Mouse (Mus musculus) gastrocnemius, postnatal 36 days (tissue): ENCODE measurements around the gene St6gal1. TPM values are rescaled to one million over a fixed set of nuclear protein-coding genes. Genes with fewer than 3 reads are reported as not detected.

Source experiments
- DNase-seq, 2 experiments: peaks; one replicate each; pipeline ENCODE4 v3.0.0; 2022
- intact Hi-C: fragments of 180-260 bp; cut with DNase I; formaldehyde crosslinking; loops from one replicate; pipeline ENCODE4 v1.15.1; 2025
- total RNA-seq, 2 experiments: library from RNA; stranded (reverse); gene quantifications; 2 replicates each; pipeline ENCODE4 v1.2.3; 2021

Gene St6gal1
- total RNA-seq, 2 experiments from 2014 or later, result 2.4 to 3.2 TPM

DNA sequence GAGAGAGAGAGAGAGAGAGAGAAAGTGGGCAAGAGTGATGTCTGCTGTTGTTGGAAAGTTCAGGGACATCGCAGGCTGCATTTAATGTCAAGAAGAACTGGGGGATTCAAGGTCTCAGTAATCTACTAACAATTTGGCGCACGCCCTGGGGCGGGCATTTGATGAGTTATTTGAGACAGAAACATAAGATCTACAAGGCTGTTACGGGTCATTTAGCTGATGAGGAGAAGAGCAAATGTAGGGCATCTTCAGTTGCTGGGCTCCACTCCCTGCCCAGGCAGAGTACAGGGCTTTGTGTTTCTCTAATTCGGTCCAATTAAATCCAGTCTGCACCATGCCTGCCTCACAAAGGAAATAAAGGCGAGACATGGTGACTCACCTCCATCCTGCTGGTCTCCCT is 19.9 kb downstream of the St6gal1 start:
- intact Hi-C loops, result no loop called here
- no peak for DNase-seq

DNA sequence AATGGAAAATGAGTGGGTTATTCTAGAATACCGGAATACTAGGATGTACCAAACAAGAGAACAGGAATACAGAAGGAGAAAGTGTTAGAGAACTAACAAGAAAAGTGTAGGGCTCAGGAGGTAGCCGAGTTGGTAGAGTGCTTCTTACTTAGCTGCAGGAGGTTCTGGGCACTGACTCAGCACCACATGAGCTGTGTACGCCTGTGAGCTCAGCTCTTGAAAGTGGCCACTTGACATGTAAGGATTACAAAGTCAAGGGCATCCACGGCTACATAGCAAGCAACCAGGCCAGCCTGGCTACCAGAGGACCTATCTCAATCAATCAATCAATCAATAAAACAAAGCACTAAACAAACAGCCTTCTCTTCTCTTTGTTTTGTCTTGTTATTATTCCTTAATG is 24.7 kb downstream of the St6gal1 start:
- DNase-seq, result no peak
- intact Hi-C loops, result no loop called here

DNA sequence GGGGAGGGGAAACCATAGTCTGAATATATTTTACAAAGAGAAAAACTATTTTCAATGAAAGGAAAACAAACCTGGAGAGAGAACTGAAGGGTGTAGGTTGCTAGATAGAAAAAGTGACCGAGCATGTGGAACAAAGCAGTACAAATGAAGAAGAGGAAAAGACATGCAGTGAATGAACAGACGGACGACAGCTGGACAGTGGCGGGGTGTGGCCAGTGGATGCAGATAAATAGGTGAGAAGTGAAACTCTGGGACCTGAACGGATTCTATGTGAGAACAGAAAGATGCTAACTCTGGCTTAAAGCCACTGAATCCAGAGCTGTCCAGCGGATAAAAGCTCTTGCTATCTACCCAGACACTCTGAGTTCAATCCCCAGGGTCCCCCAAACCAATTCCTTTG is 25.2 kb downstream of the St6gal1 start:
- intact Hi-C loops, result no loop called here
- no peak for DNase-seq

DNA sequence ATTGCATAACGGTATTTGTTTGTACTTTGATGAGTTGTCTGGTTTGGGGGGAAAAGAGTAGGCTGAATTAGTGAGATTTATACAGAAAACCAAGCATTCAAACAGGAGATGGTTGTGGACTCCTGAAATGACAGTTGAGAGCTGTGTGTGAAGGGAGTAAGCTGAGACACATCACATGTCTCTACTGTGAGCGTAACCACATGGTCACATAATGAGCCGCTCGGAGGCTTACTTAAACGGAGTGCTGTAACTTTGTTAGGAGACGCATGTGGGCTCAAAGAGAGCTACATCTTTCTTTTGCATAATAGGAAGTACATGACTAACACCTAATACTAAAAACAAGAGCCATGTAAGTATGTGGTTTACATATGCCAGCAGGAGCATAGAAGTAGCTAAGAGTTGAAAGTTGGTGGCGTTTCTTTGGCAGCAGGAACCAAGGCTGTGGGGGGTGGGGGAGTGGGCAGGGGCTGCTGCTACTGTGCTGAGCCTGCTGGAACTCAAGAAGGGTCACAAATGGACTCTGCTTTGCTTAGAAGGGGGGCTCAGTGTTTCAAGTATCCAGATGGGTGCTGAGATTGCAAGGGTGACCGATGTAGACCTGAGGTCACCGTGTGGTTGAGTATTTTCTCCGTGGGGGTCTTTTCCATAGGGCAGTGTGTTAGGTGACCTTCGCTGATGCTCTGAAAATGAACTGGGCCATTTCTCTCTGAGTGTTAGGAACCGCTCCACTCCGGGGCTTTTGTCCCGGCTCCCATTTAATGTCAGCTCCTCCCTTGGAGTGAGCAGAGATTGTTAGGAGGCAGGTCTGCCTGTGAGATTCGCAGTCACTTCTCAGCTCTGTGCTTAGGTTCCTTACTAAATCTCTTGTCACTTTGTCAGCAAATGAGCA is 26.3 kb downstream of the St6gal1 start:
- DNase-seq, result no peak
- intact Hi-C loops, result no loop called here

DNA sequence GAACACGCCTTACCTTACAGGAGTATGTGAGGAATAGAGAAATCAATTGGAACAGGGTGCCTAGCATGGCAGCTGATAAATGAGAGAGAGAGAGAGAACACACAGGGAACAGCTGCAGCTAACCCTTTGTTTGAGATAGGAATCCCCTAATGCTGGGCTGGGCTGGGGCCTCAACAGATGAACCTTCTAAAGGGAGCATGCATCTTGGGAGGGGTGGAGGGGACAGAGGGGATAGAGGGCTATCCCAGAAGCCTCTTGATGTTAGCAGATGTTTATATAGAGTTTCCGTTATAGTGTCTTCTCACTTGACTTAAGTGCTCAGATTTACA is 26.9 kb downstream of the St6gal1 start:
- DNase-seq, result no peak
- intact Hi-C loops, result no loop called here

DNA sequence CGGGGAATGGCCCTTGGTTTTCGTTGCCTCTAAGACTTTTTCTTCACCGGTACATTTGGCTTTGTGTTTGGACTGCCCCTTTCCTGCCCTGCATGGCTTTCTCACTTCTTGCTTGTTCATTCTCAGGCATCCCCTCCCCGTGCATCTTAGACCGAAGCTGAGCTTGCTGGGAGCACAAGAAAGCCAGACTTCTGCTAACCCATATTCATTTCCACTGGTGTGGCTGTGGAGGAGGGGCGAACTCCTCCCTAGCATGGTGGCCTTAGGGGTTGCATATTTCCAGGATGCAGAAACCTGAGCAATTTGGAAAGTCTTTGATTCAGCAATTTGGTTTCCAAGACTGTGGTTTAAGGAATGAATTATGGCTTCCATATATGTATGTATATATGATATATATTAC is 29.1 kb downstream of the St6gal1 start:
- DNase-seq, result no peak
- intact Hi-C loops, result no loop called here

DNA sequence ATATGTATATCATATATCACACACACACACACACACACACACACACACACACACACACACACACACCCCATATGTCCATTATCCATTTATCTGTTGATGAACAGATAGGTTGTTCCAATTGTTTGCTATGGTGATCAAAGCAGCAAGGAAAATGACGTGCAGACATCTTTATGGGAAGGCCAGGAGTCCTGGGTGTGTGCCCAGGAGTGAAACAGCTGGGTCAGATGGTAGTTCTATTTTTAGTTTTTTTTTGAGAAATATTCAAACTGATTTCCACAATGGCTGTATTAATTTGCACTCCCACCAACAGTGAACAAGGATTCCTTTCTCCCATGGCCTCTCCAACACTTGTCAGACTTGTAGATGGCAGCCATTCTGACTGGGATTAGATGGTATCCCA is 29.5 kb downstream of the St6gal1 start:
- DNase-seq, result no peak
- intact Hi-C loops, result no loop called here

DNA sequence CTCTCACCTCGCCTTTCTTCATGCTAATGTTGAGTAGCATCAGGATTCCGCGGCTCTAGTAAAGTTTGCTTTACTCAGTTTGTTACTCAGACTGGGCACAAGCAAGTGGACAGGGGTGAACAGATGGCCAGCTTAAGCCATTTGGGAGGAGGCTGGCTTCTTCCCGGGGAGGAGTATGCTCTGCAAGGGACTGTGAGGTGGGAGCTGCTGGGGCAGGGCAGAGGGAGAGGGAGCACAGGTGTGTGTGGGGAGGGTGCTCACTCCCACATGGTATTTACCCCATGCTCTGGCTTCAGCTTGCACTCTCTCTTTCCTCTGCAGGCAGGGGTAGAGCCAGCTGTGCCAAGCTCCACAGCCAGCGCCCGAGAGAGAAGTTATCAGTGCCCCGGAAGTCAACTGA is 32.1 kb downstream of the St6gal1 start:
- no peak for DNase-seq
- intact Hi-C loops, result no loop called here

DNA sequence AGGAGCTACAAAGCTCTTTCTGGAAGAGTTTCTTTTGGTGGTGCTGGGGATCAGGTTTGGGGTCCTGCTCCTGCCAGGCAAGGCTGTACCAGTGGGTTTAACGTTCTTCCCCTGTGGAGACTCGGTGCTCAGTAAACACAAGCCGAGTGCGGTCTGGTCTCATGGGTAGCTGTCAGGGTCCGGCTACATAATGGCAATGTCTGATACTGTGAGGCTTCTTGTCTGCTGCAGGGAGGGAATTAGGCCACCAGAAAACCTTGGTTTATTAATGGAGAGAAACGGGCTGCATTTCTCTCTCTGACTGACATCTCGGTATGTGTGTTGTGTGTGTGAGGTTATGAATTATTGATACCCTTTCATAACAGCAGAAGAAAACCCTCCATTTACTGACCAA is 33.9 kb downstream of the St6gal1 start:
- intact Hi-C loops, result no loop called here
- DNase-seq, result no peak

DNA sequence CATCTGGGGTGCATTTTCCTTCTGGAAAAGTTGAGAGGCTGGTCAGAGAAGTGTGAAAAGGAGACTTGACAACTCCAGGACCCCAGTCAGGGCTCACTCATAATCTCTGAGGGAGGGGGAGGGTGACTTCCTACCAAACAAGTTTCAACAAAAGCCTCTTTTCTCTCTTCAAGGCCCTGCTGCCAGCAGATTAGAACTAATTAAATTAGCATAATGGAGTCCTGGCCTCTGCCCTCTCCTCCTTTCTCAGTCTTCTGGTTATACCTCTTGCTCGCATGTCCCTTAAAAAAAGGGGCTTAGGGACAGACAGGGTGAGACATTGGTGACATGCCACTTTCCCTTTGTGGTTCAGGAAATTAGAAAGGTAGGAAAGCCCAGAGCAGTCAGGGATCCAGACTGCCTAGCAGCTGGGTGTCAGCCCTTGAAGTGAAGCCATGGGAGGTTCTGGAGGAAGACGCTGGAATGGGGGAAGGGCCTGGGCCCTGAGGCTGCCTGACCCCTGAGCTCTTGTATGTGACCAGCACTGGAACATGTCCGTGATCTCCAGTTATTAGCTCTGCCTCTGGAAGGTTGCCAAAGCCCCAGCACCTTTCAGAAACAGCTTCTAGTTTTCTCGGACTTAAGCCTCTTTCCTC is 34.4 kb downstream of the St6gal1 start:
- no peak for DNase-seq
- intact Hi-C loops, result no loop called here

DNA sequence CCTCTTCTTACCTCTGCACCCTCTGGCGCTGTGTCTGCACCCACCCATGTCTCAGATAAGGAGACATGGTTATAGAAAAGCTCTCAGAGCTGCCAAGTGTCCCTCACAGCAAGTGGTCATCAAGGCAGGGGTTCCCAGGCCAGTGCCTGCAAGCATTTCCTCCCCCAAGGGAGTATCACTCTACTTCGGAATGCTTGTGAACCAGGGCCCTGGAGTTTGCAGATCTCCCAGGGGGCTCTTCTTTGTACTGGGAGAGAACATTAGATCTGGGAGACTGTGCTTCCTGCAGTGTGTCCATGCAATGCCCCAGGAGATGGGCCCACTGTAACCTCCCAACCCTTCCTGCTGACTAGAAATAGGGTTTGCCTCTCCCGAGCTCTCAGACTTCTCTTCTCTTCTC is 35.0 kb downstream of the St6gal1 start:
- DNase-seq, result no peak
- intact Hi-C loops, result no loop called here

DNA sequence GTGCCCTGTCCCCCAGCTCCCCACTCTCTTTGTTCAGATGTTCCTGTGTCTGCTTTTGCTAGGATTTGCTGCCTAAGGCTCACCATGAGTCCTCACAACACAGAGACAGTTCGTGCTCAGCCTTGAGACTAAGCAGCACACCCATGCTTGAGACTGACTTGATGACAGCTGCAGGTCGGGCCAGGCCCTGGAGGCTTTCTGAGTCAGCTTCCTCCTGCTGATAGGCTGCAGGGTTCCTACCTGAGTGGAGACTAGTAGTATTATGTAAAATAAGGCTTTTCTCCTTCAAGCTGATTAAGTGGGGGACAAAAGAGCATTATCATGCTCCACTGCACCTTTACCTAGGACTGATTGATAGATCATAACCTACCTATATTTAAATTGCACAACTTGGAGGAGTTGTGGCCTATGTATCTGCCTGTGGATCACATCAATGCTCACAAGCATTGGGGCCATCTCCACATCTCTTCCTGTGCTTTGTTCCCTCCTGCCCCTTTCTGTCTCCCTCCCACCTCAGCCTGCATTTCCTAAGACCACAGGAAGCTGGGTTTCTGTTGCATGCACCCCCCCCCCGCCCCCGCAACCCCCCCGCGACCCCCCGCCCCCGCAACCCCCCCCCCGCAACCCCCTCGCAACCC is 37.7 kb downstream of the St6gal1 start:
- intact Hi-C loops, result no loop called here

DNA sequence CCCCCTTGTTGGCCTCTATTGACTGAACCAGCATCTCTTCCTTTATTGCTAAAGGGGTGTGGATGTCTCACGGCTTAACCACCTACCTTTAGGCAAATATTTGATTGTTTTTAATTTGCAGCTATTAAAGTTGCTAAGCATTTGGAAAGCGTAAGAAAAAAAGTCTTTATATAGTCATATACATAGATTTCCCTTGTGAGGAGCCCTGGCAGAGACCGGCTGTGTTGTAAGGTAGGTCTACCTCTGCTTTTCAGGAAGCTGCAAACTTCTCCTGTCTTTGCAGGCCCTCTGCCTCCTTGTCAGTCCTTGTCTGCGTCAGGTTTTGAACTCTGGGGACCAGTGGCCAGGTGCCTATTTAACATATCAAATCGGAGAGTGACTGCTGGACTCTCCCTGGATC is 38.3 kb downstream of the St6gal1 start:
- intact Hi-C loops, result no loop called here

More for the DNA sequence above, 37.7 kb downstream of the St6gal1 start:
- no peak for DNase-seq

DNA sequence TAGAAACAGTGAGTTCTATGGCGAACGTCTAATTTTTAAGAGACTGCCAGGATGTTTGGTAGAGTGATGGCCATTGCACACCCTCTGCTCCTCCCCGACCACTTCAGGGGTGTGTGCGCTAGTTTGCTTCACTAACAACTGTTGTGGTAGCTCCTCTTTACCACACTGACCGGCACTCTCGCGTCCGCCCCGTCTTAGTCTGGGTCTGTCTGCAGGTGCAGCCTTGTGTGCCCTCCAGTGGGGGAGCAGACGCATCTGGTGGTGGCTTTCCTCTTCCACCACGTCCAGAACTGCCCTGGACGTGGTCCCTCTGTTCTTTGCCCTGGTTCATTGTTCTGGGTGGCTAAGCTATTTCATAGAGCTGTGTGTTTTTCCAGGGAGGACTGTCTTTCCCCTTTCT is 40.5 kb downstream of the St6gal1 start:
- no peak for DNase-seq
- intact Hi-C loops, result no loop called here

More for the DNA sequence above, 38.3 kb downstream of the St6gal1 start:
- DNase-seq, result no peak

DNA sequence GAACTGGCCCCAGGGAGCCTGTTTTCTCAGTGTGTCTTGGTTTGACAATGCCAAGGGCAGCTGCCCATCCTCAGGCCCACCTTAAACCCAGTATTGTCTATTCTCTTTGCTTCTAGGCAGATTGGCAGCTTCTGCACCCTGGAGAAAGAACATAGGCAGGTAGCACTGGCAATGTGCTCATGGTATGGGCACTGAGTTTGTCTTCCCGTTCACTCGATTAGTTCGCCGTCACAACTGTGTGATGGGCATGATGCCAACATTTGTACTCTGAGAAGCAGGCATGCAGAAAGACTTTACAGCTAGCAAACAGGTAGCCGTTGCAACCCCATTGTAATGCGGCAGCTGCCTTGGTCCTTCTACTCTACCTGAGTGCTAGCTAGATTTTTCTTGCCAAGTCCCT is 40.9 kb downstream of the St6gal1 start:
- intact Hi-C loops, result no loop called here
- no peak for DNase-seq

DNA sequence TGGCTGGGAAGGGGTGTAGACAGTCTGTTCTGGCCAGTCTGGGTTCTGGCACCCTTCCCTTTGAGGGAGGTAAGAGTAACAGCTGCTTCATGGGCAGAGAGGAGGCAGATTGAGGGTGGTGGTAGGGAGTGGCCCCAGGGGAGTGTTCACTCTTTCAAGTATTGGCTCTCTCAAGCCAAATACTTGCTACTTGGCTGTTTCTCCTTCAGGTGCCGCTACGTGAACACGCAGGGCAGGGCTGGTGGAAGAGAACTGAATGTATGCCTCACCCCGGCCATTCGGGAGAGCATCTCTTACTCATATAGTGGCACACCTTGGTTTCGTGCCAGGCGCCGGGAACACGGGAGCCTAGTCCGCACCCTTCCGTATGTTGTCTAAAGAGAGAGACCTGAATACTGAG is 41.8 kb downstream of the St6gal1 start:
- DNase-seq, result no peak
- intact Hi-C loops, result no loop called here

DNA sequence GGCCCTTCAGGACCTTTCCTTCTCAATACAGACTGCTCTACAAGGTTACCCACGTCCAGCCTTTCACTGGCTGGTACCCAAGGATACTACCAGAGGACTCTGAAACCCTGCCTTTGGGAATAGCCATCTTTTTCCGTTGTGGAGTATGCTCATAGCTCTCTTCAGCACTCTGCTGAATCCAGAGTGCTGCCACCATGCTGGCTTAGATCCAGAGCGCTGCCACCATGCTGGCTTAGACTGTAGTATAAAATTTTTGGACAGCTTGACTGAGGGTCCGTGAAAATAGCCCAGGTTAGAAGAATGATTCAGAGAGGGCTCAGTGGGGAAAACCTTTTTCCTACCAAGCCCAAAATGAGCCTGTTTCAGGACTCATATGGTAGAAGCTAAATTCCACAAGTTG is 42.4 kb downstream of the St6gal1 start:
- no peak for DNase-seq
- intact Hi-C loops, result no loop called here

DNA sequence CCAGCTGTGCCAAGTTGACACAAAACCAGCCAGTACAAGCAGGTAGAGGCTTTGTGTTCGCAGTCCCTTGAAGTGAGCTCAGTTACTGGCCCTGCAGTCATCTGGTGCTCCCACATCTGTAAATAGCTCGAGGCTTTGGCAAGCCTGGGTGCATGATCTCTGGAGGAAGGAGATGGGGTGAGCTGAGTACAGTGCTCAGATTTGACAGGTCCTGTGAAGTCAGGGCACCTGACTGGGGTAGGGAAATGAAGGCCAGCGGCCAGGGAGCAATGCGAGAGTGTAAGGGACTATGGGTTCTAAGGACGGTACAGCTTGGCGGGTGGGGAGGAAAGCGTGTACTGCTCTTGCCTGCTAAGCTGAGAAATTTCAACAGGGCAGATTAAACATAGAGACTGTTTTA is 43.7 kb downstream of the St6gal1 start:
- intact Hi-C loops, result no loop called here
- no peak for DNase-seq

DNA sequence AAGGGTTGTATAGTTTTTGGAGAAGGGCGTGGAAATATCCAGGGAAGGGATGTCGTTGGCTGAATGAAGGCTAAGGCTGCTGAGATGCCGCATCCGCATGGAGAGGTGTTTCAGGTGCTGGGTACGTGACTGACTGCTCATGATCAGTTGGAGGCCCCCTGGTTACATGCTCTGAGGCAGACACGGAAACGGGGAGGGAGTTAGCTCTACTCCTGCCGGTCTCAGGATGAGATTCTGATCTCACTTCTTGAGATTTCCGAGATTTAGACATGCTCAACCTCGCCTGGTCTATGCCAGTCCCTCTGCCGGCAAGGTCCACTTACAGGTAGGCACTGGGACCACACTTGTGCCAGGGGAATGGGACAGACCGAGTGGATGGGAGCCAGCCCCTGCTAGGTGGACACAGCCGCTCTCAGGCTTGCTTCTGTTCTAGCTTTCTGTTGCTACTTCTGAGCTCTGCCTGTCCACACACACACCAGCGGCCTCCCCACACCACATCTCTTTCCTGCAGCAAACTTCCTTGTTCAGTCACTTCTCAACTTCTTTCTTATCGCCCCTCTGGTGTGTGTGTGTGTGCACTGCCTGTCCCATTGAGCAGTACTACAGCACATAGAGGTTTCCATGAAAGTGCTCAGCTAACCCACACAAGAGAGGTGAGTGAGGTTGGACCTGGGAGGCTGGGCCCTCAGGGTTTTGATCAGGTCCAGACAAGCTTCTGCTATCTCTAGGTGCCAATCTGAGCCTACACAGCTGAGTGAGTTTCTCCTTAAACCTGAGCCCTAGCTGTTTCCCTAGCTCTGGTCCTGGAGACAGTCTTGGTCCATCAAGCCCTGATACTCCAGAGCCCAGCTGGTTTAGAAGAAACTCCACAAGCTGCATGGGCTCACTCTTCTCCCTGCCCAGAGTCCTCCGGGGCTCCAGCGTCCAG is 44.8 kb downstream of the St6gal1 start:
- DNase-seq, result no peak
- intact Hi-C loops, result no loop called here

DNA sequence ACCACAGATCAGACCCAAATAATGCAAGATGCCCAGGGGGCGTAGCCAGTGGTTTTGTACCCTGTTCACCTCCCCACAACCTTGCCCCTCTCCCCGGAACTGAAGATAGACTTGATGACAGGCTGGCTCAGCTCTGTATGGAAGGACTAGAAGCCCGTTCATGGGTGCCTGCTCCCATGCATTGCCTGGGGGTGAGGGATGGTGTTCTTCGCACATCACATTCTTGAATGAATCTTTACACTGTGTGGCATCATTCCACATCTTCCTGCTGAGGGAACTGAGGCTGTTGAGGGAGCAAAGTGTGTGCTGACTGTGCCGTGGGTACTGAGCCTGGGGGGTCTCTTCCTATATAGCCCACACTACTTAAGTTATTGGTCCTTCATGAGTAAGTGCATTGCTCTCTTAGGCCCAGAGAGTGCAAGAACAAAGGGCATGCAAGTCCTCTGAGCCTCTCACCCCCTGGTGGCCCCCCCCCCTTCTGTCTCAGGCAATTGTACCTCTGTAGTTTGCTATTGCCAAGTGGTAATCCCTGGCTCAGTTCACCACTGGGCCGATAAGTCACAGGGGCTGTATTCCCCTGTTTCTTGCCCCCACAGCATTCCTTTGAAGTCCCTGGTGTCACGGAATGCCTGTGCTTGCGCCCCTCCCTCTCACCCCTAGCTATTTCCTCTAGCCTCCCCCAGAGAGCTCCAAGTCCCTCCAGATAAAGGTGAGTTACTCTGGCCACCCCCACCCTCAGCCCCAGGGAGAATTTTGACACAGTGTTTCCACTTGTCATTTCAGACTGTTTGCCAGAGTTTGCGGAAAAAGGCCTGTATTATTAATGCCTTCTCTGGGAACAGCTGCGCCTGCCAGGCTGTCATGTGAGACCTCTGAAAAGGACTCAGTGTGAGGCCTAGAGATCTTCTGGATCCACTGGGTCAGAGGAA is 45.7 kb downstream of the St6gal1 start:
- intact Hi-C loops, result no loop called here
- no peak for DNase-seq
